Mouse (Mus musculus) heart, embryonic 11.5 days (tissue): ENCODE results near the gene Hnrnpc. TPM values are rescaled to one million over a fixed set of nuclear protein-coding genes. Genes with fewer than 3 reads are reported as not detected.

Source experiments
- ATAC-seq: fragments of 200-750 bp; cut with Nextera tagmentation; replicated peaks from 2 replicates; pipeline ENCODE4 v1.8.0; 2017; ENCODE audit warnings: moderate library complexity; ENCODE audit not compliant: insufficient number of reproducible peaks, low FRiP score, low TSS enrichment
- H3K27ac ChIP-seq: fragments of 300-500 bp; sonication (generic); 2 replicates; pipeline ENCODE4 v1.5.1; 2014; ENCODE audit warnings: mild to moderate bottlenecking, low read depth, low read length
- H3K27me3 ChIP-seq: fragments of 300-500 bp; sonication (generic); 2 replicates; pipeline ENCODE4 v1.6.1; 2014; ENCODE audit warnings: mild to moderate bottlenecking, low read length, mixed read lengths; ENCODE audit not compliant: control insufficient read depth, insufficient read depth
- H3K36me3 ChIP-seq: fragments of 300-500 bp; sonication (generic); 2 replicates; pipeline ENCODE4 v1.6.1; 2014; ENCODE audit warnings: mild to moderate bottlenecking, low read length, moderate library complexity, mixed read lengths; ENCODE audit not compliant: control insufficient read depth, insufficient read depth
- H3K4me1 ChIP-seq: fragments of 300-500 bp; sonication (generic); 2 replicates; pipeline ENCODE4 v1.6.1; 2014; ENCODE audit warnings: low read length; ENCODE audit not compliant: control insufficient read depth, insufficient read depth
- H3K4me2 ChIP-seq: fragments of 300-500 bp; sonication (generic); 2 replicates; pipeline ENCODE4 v1.6.1; 2014; ENCODE audit warnings: mild to moderate bottlenecking, moderate library complexity
- H3K4me3 ChIP-seq: fragments of 300-500 bp; sonication (generic); 2 replicates; pipeline ENCODE4 v1.5.1; 2014; ENCODE audit warnings: low read depth, low read length
- H3K9ac ChIP-seq: fragments of 300-500 bp; sonication (generic); 2 replicates; pipeline ENCODE4 v1.6.1; 2014; ENCODE audit warnings: mild to moderate bottlenecking, low read depth, low read length, moderate library complexity
- H3K9me3 ChIP-seq: fragments of 300-500 bp; sonication (generic); replicated peaks from 2 replicates; pipeline ENCODE4 v1.6.1; 2016; ENCODE audit warnings: low read length; ENCODE audit not compliant: control insufficient read depth
- WGBS: fragments of 180-500 bp; shearing (Covaris S2); extraction: QIAGEN DNeasy Blood & Tissue Kit; methylation state at CpG from one replicate; pipeline ENCODE4 v1.1.7; 2014; ENCODE audit not compliant: insufficient replicate concordance; 5-methylcytosine and 5-hydroxymethylcytosine counted together
- polyA plus RNA-seq: library from polyadenylated mRNA; unstranded; fragments of >200 nt; fragmentation: Nextera tagmentation; extraction: Ambion mirVana; gene quantifications from 2 replicates; pipeline ENCODE4 v1.2.1, GENCODE M21; 2014

The Hnrnpc gene
- polyA plus RNA-seq, result 456 and 484 TPM in 2 replicates

DNA sequence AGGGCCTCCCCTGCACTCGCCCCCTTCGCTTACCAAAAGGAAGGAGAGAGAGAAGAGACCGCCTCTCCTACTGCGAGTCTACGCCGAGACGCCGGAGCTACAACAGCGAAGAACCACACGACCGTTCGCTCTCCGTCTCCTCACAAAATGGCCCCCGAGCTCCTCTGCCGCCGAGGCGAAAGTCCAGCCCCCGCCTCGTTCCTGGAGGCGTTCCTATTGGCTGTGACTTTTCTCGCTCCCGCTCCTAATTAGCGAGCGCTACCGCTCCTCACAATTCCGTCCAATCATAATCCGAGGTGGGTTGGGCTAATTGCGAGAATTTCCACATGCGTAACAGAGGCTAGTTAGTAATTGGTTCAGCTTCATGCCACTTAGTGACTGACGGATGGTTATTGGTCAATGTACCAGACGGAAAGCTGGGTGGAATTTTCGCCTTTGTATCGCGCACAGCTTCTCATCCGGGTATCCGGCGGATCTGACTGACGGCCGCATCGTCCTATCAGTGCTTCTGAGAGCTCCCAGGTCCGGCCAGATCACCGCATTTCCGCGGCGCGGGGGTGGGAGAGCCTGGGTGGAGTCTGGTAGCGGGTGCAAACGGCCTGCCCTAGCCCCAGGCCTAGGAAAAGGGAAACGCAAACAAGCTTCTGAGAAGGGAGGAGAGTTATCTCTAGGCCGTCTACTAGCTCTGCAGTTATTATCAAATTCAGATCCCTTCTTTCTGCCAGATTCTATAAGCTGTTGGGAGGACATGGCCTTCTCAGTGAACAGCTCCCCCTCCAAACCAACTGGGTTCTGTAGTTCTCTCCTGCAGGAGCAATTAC, at the start of gene Hnrnpc:
Gene Hnrnpc, minus strand, starts transcription at position 173 of the 821 bp plus-strand sequence.
- Histone ChIP-seq H3K9ac (peak within 1 kb of the TSS; percentile 100), H3K27me3 (no peaks in the 10 kb centered on the region), H3K9me3 (no peaks in the 10 kb centered on the region), H3K4me2 (peak within 1 kb of the TSS; percentile 73), H3K36me3 (peaks cover 3% of the 10 kb centered on the region; the same call in 1 of the 2 replicates), H3K27ac (peak within 1 kb of the TSS; percentile 98), H3K4me1 (peaks cover 5% of the 10 kb centered on the region; the same call in 1 of the 2 replicates), H3K4me3 (peak within 1 kb of the TSS; percentile 96)
- peak; percentile 99 for ATAC-seq
- under 1% methylated on average over 50 of the region's 50 CpGs for WGBS

DNA sequence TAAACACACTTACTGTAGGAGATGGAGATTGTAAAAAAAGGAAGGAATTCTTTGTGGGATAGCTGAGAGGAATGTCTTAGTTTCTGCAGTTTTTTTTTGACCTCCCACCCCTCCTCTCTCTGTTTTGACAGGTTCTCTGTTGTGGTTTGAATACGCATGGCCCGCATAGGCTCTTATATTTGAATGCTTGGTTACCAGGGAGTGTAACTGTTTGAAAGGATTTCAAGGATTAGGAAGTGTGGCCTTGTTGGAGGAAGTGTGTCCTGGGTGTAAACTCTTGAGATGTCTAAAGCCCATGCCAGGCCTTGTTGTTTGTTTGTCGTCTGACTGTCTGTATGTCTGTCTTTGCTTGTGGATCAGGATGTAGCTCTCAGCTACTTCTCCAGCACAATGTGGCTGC, 48.8 kb upstream of the Hnrnpc start:
- H3K36me3 ChIP-seq, result no peaks in the 10 kb centered on the region; the same call in 1 of the 2 replicates
- no peak for ATAC-seq
- H3K4me3 ChIP-seq, result no peak overlapping the region
- no peaks in the 10 kb centered on the region for H3K4me1 ChIP-seq
- 51% methylated on average over 3 of the region's 3 CpGs for WGBS
- H3K27me3 ChIP-seq, result no peaks in the 10 kb centered on the region
- no peak overlapping the region for H3K4me2 ChIP-seq
- no peak overlapping the region for H3K9ac ChIP-seq
- no peak overlapping the region for H3K27ac ChIP-seq
- no peaks in the 10 kb centered on the region for H3K9me3 ChIP-seq

DNA sequence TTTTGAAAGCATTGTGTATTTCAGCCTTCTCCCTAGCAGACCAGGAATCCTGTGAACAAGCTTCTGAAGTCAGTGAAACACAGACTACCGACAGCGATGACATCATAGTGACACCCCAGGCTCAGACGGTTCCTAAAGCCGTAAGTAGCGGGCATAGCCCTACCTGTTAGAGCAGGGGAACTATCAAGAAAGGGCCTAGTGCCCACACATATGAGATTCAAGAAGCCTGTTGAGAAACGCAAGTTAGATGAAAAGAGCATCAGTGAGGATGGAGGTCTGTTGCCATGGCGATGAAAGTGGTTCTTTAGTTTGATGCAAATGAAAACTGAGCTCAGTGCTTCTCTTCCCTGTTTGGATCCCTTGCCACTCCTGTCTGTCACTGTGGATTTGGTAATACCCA, 48.4 kb upstream of the Hnrnpc start:
- WGBS, result 36% methylated on average over 7 of the region's 7 CpGs
- Histone ChIP-seq H3K9me3 (no peaks in the 10 kb centered on the region), H3K9ac (no peak overlapping the region), H3K36me3 (no peaks in the 10 kb centered on the region), H3K27ac (no peak overlapping the region), H3K4me1 (no peaks in the 10 kb centered on the region), H3K27me3 (no peaks in the 10 kb centered on the region), H3K4me3 (no peak overlapping the region), H3K4me2 (peak overlapping the region; percentile 9; the same call in 1 of the 2 replicates)
- no peak for ATAC-seq

DNA sequence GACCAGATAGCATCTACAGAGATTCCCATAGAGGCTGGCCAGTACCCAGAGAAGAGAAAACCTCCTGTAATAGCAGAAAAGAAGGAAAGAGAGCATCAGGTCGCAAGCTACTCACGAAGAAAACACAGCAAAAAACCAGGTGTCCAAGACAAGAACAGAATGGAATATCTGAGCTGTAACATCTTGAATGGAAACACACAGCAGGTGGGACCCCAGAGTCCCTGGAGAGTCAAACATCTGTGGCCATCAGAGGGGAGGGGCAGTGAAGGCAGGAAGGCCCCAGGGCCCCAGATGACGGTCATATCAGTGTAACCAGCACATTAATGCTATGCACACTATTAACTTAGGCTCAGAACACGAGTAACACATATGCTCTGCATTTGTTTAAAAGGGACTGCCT, 46.1 kb upstream of the Hnrnpc start:
- Histone ChIP-seq H3K4me1 (no peaks in the 10 kb centered on the region), H3K9me3 (no peaks in the 10 kb centered on the region), H3K9ac (no peak overlapping the region), H3K4me3 (no peak overlapping the region), H3K4me2 (no peak overlapping the region), H3K27ac (no peak overlapping the region), H3K27me3 (no peaks in the 10 kb centered on the region), H3K36me3 (no peaks in the 10 kb centered on the region)
- WGBS, result 62% methylated on average over 4 of the region's 4 CpGs
- no peak for ATAC-seq

DNA sequence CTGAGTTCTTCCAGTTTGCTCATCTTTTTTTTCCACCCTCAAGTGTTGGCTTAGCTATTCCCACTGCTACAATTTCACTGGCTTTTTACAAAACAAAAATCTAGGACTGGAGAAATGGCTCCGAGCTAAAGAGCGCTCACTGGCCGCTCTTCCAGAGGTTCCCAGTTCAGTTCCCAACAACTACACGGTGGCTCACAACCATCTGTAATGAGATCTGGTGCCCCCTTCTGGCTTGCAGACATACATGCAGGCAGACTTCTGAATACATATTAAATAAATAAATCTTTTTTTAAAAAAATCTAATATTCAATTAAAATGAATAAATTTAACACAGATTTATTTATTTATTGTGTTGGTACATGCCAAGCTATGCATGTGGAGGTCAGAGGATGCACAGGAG, 42.7 kb upstream of the Hnrnpc start:
- Histone ChIP-seq H3K9me3 (no peaks in the 10 kb centered on the region), H3K9ac (no peak overlapping the region), H3K4me1 (no peaks in the 10 kb centered on the region), H3K4me3 (no peak overlapping the region), H3K27ac (no peak overlapping the region), H3K27me3 (no peaks in the 10 kb centered on the region), H3K36me3 (no peaks in the 10 kb centered on the region), H3K4me2 (no peak overlapping the region)
- no peak for ATAC-seq
- WGBS, result 57% methylated on average over 4 of the region's 4 CpGs

DNA sequence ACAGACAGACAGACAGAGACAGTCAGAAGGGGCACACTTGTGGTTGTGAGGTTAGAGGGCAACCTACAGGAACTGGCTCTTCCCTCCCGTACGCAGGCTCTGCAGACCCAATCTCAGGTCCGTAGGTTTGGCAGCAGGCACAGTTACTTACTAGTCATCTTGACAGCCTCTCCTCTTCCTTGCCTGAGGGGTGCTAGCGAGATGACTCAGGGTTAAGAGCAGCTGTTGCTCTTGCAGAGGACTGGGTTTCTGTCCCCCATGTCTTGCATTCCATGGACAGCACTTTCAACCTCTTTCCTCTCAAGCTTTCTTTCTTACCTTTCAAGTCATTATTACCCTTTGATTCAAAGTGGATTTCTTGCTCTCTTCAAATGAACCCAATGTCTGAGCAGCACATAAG, 40.3 kb upstream of the Hnrnpc start:
- Histone ChIP-seq H3K9me3 (no peaks in the 10 kb centered on the region), H3K27me3 (no peaks in the 10 kb centered on the region)

DNA sequence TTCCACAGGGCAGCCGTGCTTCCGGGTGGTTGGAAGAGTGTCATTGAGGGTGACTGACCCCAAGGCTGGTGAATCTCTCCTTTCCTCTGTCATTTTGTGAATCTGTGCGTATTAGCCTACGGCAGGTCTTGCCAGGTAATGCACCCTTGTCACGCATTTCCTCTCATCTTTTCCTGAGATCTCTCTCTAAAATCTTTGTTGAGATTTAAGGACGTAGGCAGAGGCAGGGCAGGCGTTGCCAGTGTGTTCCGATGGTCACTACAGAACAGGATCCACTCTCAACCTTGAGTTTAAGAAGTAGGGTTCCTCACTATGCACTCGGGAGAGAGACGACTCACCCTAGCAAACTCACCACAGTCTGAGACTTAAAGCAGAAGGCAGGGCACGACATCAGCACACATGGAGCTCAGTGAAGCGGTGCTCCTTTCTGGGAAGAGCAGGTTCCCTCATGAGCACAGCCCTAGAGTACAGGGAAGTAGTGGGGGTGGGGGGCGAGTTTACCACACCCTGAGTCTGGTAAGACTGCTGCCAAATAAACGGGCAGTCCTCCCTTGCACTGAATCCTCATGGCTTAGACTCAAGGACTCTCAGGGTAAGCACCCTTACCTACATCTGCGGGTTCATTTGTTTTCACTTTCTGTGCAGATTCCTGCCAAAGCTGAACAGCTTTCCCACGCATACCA, 37.8 kb upstream of the Hnrnpc start:
- Histone ChIP-seq H3K4me1 (peaks cover 9% of the 10 kb centered on the region), H3K36me3 (no peaks in the 10 kb centered on the region), H3K9me3 (no peaks in the 10 kb centered on the region), H3K27ac (no peak overlapping the region), H3K27me3 (no peaks in the 10 kb centered on the region), H3K9ac (no peak overlapping the region), H3K4me3 (no peak overlapping the region), H3K4me2 (peak overlapping the region; percentile 46)
- WGBS, result 59% methylated on average over 16 of the region's 16 CpGs
- no peak for ATAC-seq

More for the DNA sequence above, 40.3 kb upstream of the Hnrnpc start:
- Histone ChIP-seq H3K4me2 (no peak overlapping the region), H3K4me1 (peaks cover 9% of the 10 kb centered on the region), H3K9ac (no peak overlapping the region), H3K4me3 (no peak overlapping the region), H3K27ac (no peak overlapping the region), H3K36me3 (no peaks in the 10 kb centered on the region)
- WGBS, result 76% methylated on average over 4 of the region's 4 CpGs
- no peak for ATAC-seq

DNA sequence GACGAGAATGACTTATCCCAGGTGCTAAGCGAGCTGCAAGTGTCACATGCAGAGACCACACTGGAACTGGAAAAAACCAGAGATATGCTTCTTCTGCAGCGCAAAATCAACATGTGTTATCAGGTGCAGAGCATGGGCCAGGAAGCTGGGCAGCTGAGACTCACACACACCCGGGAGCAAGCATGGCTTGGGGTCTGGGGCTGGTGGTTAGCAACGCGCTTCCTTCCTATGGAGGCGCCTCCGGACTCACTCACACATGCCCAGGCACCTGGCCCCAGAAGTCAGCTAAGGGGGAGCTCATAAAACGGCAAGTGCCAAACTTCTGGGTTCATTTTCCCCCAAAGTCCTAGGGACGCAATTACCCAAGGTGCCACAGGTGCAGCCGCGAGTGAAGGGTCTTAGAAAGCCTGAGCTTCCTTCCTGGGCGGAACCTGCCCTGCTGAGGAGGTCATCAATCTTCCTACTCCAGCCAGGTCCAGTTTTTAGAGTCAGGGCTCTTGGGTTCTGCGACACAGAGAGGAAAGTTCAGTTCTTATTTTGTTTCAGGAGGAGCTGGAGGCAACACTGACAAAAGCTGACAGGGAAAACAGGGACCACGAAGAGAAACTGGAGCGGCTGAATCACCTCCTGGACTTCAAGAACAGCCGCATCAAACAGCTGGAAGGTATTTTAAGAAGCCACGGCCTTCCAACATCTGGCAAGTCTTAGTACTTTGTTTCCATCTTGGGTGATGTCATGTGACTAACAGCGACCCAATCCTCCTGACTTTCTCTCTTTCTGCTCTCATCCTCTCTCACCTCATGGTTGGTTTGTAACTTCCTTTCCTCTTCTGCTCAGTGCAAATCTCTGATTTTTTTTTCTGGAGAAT, 37.0 kb upstream of the Hnrnpc start:
- peak; percentile 50; the same call in 1 of the 2 replicates for ATAC-seq
- Histone ChIP-seq H3K27me3 (no peaks in the 10 kb centered on the region), H3K4me1 (peaks cover 9% of the 10 kb centered on the region), H3K9ac (0 out of 2 replicates have a peak overlapping the region, but pooled peaks have one; percentile 30), H3K9me3 (no peaks in the 10 kb centered on the region), H3K4me3 (0 out of 2 replicates have a peak overlapping the region, but pooled peaks have one; percentile 0), H3K36me3 (no peaks in the 10 kb centered on the region), H3K27ac (no peak overlapping the region), H3K4me2 (peak overlapping the region; percentile 46)
- WGBS, result 34% methylated on average over 19 of the region's 19 CpGs
